Mouse (Mus musculus): ENCODE measurements around the gene Vps9d1. TPM values are rescaled to one million over a fixed set of nuclear protein-coding genes. Genes with fewer than 3 reads are reported as not detected.

Vps9d1 gene
- polyA plus RNA-seq, 1 experiment from 2014 or later = 69.0 TPM

Other genes starting within 250 kb of the Vps9d1 start
- 23.2 and 25.8 TPM in 2 replicates for gene Ankrd11, start 212.1 kb downstream of the Vps9d1 start, polyA plus RNA-seq (2015; fragmentation: Nextera tagmentation; extraction: Ambion mirVana)
- gene Spg7, start 191.4 kb downstream of the Vps9d1 start, polyA plus RNA-seq (2015; fragmentation: Nextera tagmentation; extraction: Ambion mirVana) = 47.4 and 48.2 TPM in 2 replicates
- 639 and 669 TPM in 2 replicates for gene Rpl13, start 152.0 kb downstream of the Vps9d1 start, polyA plus RNA-seq (2015; fragmentation: Nextera tagmentation; extraction: Ambion mirVana)
- gene Cpne7, start 137.0 kb downstream of the Vps9d1 start, polyA plus RNA-seq (2015; fragmentation: Nextera tagmentation; extraction: Ambion mirVana) = 10.1 and 17.1 TPM in 2 replicates
- gene Sult5a1, start 96.0 kb downstream of the Vps9d1 start, polyA plus RNA-seq (2015; fragmentation: Nextera tagmentation; extraction: Ambion mirVana) = 0.40 and 0.42 TPM in 2 replicates
- gene Dpep1, start 68.1 kb downstream of the Vps9d1 start, polyA plus RNA-seq (2015; fragmentation: Nextera tagmentation; extraction: Ambion mirVana) = 0.14 and 0.40 TPM in 2 replicates
- 231 and 232 TPM in 2 replicates for gene Chmp1a, start 41.6 kb downstream of the Vps9d1 start, polyA plus RNA-seq (2015; fragmentation: Nextera tagmentation; extraction: Ambion mirVana)
- gene Spata33, start 41.5 kb downstream of the Vps9d1 start, polyA plus RNA-seq (2015; fragmentation: Nextera tagmentation; extraction: Ambion mirVana) = 7.0 and 8.5 TPM in 2 replicates
- 53.8 and 54.4 TPM in 2 replicates for gene Cdk10, start 29.5 kb downstream of the Vps9d1 start, polyA plus RNA-seq (2015; fragmentation: Nextera tagmentation; extraction: Ambion mirVana)
- gene Spata2l, start 18.1 kb downstream of the Vps9d1 start, polyA plus RNA-seq (2015; fragmentation: Nextera tagmentation; extraction: Ambion mirVana) = 8.2 and 12.1 TPM in 2 replicates
- 24.3 and 24.4 TPM in 2 replicates for gene Zfp276, start 153 bp downstream of the Vps9d1 start, polyA plus RNA-seq (2015; fragmentation: Nextera tagmentation; extraction: Ambion mirVana)
- gene Fanca, start 64.2 kb upstream of the Vps9d1 start, polyA plus RNA-seq (2015; fragmentation: Nextera tagmentation; extraction: Ambion mirVana) = 5.0 and 5.4 TPM in 2 replicates
- gene Spire2, start 78.4 kb upstream of the Vps9d1 start, polyA plus RNA-seq (2015; fragmentation: Nextera tagmentation; extraction: Ambion mirVana) = 39.1 and 42.3 TPM in 2 replicates
- 338 and 394 TPM in 2 replicates for gene Tcf25, start 119.4 kb upstream of the Vps9d1 start, polyA plus RNA-seq (2015; fragmentation: Nextera tagmentation; extraction: Ambion mirVana)
- gene Mc1r, start 152.8 kb upstream of the Vps9d1 start, polyA plus RNA-seq (2015; fragmentation: Nextera tagmentation; extraction: Ambion mirVana) = 0.08 and 0.11 TPM in 2 replicates
- 2,090 and 2,148 TPM in 2 replicates for gene Tubb3, start 157.1 kb upstream of the Vps9d1 start, polyA plus RNA-seq (2015; fragmentation: Nextera tagmentation; extraction: Ambion mirVana)
- 45.4 and 49.5 TPM in 2 replicates for gene Def8, start 169.2 kb upstream of the Vps9d1 start, polyA plus RNA-seq (2015; fragmentation: Nextera tagmentation; extraction: Ambion mirVana)
- 55.3 and 58.6 TPM in 2 replicates for gene Afg3l1, start 223.6 kb upstream of the Vps9d1 start, polyA plus RNA-seq (2015; fragmentation: Nextera tagmentation; extraction: Ambion mirVana)